Mouse (Mus musculus): Measurements from ENCODE around the gene Rabif. TPM values are rescaled to one million over a fixed set of nuclear protein-coding genes. Genes with fewer than 3 reads are reported as not detected.

Gene Rabif
- polyA plus RNA-seq, 1 experiment, result 13.4 TPM

- Histone ChIP-seq H3K4me2 (ENCODE audit: low read depth) (peak within 1 kb of the TSS; percentile 90), H3ac (ENCODE audit: control insufficient read depth, insufficient read length) (peak within 1 kb of the TSS; percentile 89), H3K27me3 (ENCODE audit: control insufficient read depth, insufficient read depth, insufficient read length) (no peaks in the 10 kb centered on the region), H3K4me3 (peak within 1 kb of the TSS; percentile 70), H3K79me2 (ENCODE audit: control insufficient read depth, insufficient read depth) (peaks cover 12% of the 10 kb centered on the region), H3K36me3 (ENCODE audit: control insufficient read depth, insufficient read depth) (no peaks in the 10 kb centered on the region)
- TF ChIP-seq REST (IDR thresholded peaks at IDR 0.05; ENCODE audit: insufficient read depth, insufficient read length) (no peak), MAX (IDR thresholded peaks at IDR 0.05; ENCODE audit: low read depth) (no peak), SRF (IDR thresholded peaks at IDR 0.05; ENCODE audit: control insufficient read depth, insufficient read length, low read depth) (no peak), POLR2A (IDR thresholded peaks at IDR 0.05; ENCODE audit: insufficient read length, low read depth) (peak; percentile 89), POLR2AphosphoS2 (IDR thresholded peaks at IDR 0.05; ENCODE audit: insufficient read length, low read depth) (peak; percentile 90), USF1 (IDR thresholded peaks at IDR 0.05; ENCODE audit: low read depth) (no peak), E2F4 (IDR thresholded peaks at IDR 0.05; ENCODE audit: insufficient read depth) (no peak), MYOD1 (IDR thresholded peaks at IDR 0.05; ENCODE audit: control insufficient read depth in 1 of 3, insufficient read length in 2 of 3, low read depth in 2 of 3) (no peak), CEBPB (IDR thresholded peaks at IDR 0.05; ENCODE audit: insufficient read depth, poor library complexity, severe bottlenecking) (peak; percentile 67; the same call in 1 of the 2 replicates)
Measured at GRCm38 (mm10) chr1:134454904-134455824, 39.3 kb upstream of the Rabif start, which contains the start of gene Klhl12. Gene Klhl12 (plus strand): TSS chr1:134455531.

GRCm38 (mm10) chr1:134456060-134456459, 38.4 kb upstream of the Rabif start:
- Histone ChIP-seq H3K79me2 (ENCODE audit: control insufficient read depth, insufficient read depth) (peaks cover 12% of the 10 kb centered on the region), H3K4me3 (peak overlapping the region; percentile 70), H3K4me2 (ENCODE audit: low read depth) (peak overlapping the region; percentile 82), H3K36me3 (ENCODE audit: control insufficient read depth, insufficient read depth) (peaks cover 6% of the 10 kb centered on the region), H3K27me3 (ENCODE audit: control insufficient read depth, insufficient read depth, insufficient read length) (no peaks in the 10 kb centered on the region), H3ac (ENCODE audit: control insufficient read depth, insufficient read length) (peak overlapping the region; percentile 89)
- TF ChIP-seq MYOG (IDR thresholded peaks at IDR 0.05; ENCODE audit: control insufficient read depth in 1 of 3, insufficient read depth in 1 of 3, insufficient read length in 2 of 3, low read depth in 2 of 3), result no peak
- TF ChIP-seq POLR2AphosphoS2 (IDR thresholded peaks at IDR 0.05; ENCODE audit: insufficient read length, low read depth), result no peak
- no peak for TF ChIP-seq REST (IDR thresholded peaks at IDR 0.05; ENCODE audit: insufficient read depth, insufficient read length)
- no peak for TF ChIP-seq POLR2A (IDR thresholded peaks at IDR 0.05; ENCODE audit: insufficient read length, low read depth)
- TF ChIP-seq CEBPB (IDR thresholded peaks at IDR 0.05; ENCODE audit: insufficient read depth, poor library complexity, severe bottlenecking), result no peak
- no peak for TF ChIP-seq TCF12 (IDR thresholded peaks at IDR 0.05; ENCODE audit: insufficient read depth, poor library complexity, severe bottlenecking)
- no peak for TF ChIP-seq MYOD1 (IDR thresholded peaks at IDR 0.05; ENCODE audit: control insufficient read depth in 1 of 3, insufficient read length in 2 of 3, low read depth in 2 of 3)
- TF ChIP-seq E2F4 (IDR thresholded peaks at IDR 0.05; ENCODE audit: insufficient read depth), result no peak
- no peak for TF ChIP-seq TCF3 (IDR thresholded peaks at IDR 0.05; ENCODE audit: insufficient read length, low read depth)

- TF ChIP-seq USF1 (IDR thresholded peaks at IDR 0.05; ENCODE audit: low read depth) (no peak), E2F4 (IDR thresholded peaks at IDR 0.05; ENCODE audit: insufficient read depth) (no peak), POLR2A (IDR thresholded peaks at IDR 0.05; ENCODE audit: insufficient read length, low read depth) (no peak), POLR2AphosphoS2 (IDR thresholded peaks at IDR 0.05; ENCODE audit: insufficient read length, low read depth) (no peak), MYOD1 (IDR thresholded peaks at IDR 0.05; ENCODE audit: control insufficient read depth in 1 of 3, insufficient read length in 2 of 3, low read depth in 2 of 3) (no peak), TCF3 (IDR thresholded peaks at IDR 0.05; ENCODE audit: insufficient read length, low read depth) (no peak), REST (IDR thresholded peaks at IDR 0.05; ENCODE audit: insufficient read depth, insufficient read length) (no peak)
- Histone ChIP-seq H3K79me2 (ENCODE audit: control insufficient read depth, insufficient read depth) (peaks cover 12% of the 10 kb centered on the region), H3K4me3 (no peak overlapping the region), H3K36me3 (ENCODE audit: control insufficient read depth, insufficient read depth) (peaks cover 12% of the 10 kb centered on the region), H3K27me3 (ENCODE audit: control insufficient read depth, insufficient read depth, insufficient read length) (no peaks in the 10 kb centered on the region), H3K4me2 (ENCODE audit: low read depth) (no peak overlapping the region), H3ac (ENCODE audit: control insufficient read depth, insufficient read length) (no peak overlapping the region)
Measured at GRCm38 (mm10) chr1:134458139-134458727, 36.2 kb upstream of the Rabif start.

- Histone ChIP-seq H3ac (ENCODE audit: control insufficient read depth, insufficient read length) (no peak overlapping the region), H3K36me3 (ENCODE audit: control insufficient read depth, insufficient read depth) (peaks cover 15% of the 10 kb centered on the region), H3K79me2 (ENCODE audit: control insufficient read depth, insufficient read depth) (peaks cover 11% of the 10 kb centered on the region), H3K27me3 (ENCODE audit: control insufficient read depth, insufficient read depth, insufficient read length) (no peaks in the 10 kb centered on the region), H3K4me3 (no peak overlapping the region), H3K4me2 (ENCODE audit: low read depth) (no peak overlapping the region)
- TF ChIP-seq TCF3 (IDR thresholded peaks at IDR 0.05; ENCODE audit: insufficient read length, low read depth) (no peak), SRF (IDR thresholded peaks at IDR 0.05; ENCODE audit: control insufficient read depth, insufficient read length, low read depth) (no peak), MYOD1 (IDR thresholded peaks at IDR 0.05; ENCODE audit: control insufficient read depth in 1 of 3, insufficient read length in 2 of 3, low read depth in 2 of 3) (no peak), POLR2A (IDR thresholded peaks at IDR 0.05; ENCODE audit: insufficient read length, low read depth) (no peak), USF1 (IDR thresholded peaks at IDR 0.05; ENCODE audit: low read depth) (no peak), POLR2AphosphoS2 (IDR thresholded peaks at IDR 0.05; ENCODE audit: insufficient read length, low read depth) (no peak), REST (IDR thresholded peaks at IDR 0.05; ENCODE audit: insufficient read depth, insufficient read length) (no peak), CEBPB (IDR thresholded peaks at IDR 0.05; ENCODE audit: insufficient read depth, poor library complexity, severe bottlenecking) (no peak), E2F4 (IDR thresholded peaks at IDR 0.05; ENCODE audit: insufficient read depth) (no peak), MAX (IDR thresholded peaks at IDR 0.05; ENCODE audit: low read depth) (no peak)
Measured at GRCm38 (mm10) chr1:134460294-134461284, 33.9 kb upstream of the Rabif start.
